Mouse (Mus musculus): Measurements from ENCODE around the gene Epb41l2.

The Epb41l2 gene

DNA sequence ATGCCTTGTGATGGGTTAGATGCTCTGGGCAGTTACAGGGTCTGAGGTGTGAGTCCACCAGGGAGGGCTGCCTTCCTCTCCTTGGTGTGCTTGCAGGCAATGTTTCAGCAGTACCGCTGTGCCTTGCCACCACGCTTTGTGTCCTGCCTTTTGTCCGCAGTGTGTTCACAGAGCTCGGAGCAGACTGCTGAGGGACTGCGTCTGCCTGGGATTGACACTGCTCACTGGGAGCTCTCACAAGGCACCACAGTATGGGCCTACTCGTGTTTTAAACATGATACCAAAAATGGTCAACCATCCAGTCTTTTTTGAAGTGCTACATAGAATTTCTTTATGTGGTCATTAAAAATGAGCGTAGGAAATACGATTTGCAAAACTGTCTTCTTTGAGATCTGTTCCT is 164.1 kb downstream of the Epb41l2 start:
- no peak for DNase-seq

DNA sequence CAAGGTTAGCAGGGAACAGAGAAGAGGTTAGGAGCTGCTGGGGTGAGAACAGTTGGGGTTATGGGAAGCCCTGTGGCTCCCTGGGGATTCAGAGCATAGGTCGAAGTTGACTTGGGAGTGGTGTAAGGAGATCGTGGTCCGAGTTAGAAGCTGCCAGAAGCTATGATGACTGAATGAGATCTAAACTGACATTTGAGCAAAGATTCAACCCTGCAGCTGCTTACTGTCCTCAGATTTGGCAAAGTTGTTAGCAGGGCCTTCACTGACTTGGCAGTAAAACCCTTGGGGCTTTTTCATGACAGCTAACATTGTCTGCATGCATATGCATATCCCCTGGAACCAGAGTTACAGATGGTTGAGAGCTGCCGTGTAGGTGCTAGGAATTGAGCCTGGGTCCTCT is 166.6 kb downstream of the Epb41l2 start:
- no peak for DNase-seq

GRCm38 (mm10) chr10:25526622-25527021 is 167.0 kb downstream of the Epb41l2 start:
- no peak for DNase-seq

DNA sequence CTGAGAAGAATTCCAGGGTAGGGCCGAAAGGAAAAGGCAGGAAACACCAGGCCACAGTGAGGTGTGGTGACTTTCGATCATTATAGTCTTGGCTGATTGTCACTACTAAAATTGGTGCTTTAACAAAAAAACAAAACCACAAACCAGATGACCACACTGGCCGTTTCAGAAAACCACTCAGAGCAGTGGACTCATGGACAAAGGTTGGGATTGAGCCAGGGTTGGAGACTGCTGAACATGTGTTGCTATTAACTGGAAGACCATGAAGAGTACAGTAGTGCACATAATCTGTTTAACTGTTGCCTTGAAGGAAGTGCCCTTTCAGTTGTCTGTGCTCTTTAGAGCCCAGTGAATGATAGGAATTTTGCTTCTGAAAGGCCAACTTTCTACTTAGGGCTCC is 167.5 kb downstream of the Epb41l2 start:
- DNase-seq, result no peak

DNA sequence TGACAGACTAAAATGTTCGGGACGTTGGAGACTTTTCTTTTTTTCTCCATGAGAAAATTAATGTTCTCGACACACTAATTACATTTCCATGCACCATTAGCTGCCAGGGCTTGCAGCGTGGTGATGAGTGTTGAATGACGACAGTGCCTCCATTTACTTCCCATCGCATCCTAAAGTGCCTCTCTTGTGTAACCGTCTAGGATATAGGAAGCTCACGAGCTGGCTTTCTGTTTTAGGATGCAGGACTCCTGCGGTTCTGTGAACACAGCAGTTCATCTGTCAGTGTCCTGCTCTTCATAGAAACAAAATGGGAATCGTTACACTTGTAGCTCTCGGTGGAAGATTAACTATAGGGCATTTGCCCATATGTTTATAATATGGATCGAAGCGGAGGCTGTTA is 171.7 kb downstream of the Epb41l2 start:
- no peak for DNase-seq

GRCm38 (mm10) chr10:25533105-25533504 is 173.5 kb downstream of the Epb41l2 start:
- DNase-seq, result no peak

- no peak for DNase-seq
Measured at GRCm38 (mm10) chr10:25533513-25534246, 174.1 kb downstream of the Epb41l2 start.

DNA sequence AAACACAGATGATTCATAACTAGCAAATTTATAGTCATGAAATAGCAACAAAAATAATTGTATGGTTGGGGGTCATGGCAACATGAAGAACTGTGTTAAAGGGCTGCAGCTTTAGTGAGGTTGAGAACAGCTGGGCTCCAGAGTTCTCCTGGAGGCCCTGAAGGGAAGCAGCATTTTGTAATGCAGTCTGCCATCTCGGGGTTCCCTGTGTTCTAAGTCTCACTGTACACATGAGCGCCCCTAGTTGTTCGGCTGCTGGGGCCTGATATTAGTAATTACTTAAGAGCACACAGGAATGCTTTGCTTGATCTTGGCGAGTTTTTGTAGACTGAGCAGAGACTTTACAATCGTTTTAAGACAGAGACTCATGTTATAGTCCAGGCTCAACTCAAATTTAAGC is 174.9 kb downstream of the Epb41l2 start:
- no peak for DNase-seq

DNA sequence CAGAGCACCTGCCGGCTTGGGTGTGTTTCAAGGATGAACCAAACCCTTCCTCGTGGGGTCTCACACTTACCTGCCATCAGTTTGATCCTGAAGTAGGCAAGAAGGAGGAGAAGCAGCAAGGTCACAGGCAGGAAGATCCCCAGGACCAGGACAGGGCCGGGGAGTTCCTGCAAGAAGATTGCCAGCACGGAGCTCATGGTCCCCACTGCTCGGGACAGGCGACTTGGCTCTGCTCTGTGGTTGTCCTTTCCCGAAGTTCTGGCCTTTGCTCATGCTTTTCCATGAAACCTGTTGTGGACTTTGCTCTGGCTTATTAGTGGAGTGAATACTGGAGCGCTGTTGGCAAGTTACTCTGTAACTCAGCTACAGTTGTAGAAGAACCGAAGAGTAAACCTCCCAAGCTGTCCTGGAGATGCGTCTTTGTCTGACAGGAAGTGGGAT is 176.3 kb downstream of the Epb41l2 start, which contains the start of gene Smlr1:
TSS of gene Smlr1 (minus strand) at position 377 of the 441 bp plus-strand sequence.
- no peak for DNase-seq

DNA sequence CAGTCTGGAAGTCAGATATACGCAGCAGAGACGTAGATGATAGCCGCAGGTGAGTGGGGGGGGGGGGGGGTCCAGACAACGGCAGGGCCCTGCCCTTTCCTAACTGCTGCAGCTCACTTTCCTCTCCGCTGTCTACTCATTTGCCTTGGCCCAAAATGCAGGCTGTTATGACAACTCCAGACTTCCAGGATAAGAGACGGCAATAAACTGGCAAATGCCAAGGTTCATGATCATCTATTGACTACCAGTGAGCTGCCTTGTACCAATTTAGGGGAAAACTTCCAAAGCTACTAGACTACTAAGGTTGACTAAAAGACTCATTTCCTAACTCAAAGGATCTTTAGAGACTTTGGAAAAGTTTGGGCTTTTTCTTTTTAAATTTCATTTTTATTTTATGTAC is 177.0 kb downstream of the Epb41l2 start:
- no peak for DNase-seq

GRCm38 (mm10) chr10:25538738-25539137 is 179.1 kb downstream of the Epb41l2 start:
- DNase-seq, result no peak

DNA sequence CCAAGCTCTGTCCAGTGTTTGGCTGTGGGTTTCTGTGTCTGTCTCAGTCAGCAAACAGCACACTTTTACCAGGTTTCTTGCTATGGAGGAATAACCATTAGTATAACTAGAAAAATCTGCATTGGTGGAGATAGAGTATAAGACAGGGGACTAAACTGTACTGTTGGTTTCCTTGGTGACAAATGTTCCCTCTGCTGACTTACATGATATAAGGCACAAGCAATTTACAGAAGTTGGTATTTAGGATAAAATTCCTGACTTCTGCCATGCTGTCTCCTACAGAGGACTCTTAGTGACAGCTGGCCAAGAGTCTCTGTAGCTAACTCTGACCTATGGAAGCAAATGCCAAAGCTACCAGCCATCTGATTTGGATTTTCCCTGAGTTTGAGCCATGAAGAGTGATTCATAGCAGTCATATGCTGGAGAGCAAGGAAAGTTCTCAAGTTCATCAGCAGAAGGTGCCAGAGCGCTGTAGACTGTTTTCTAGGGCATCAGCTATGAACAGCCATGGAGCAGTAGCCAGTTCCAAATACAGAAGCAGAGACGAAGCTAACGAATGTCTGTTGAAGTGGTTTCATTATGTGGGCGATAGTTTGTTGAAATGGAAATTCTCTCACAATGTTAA is 179.7 kb downstream of the Epb41l2 start:
- no peak for DNase-seq

DNA sequence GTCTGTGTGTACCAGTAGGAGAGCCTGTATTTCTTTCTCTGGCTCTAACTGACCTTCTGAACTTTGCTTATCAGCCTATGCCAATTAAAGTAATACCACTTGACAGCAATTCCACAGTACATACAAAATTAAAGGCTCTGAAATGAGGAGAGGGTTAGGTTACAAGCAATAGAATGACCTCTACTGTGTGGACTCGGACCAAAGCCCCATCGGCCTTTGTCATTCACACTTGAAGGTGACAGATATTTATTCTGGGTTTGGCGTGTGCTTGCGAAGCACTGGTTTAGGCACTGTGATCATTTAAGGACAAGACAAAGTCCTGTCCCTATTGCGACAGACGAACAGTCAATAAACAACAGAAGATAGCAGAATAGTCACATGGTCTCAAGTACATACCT is 180.2 kb downstream of the Epb41l2 start:
- DNase-seq, result no peak

- no peak for DNase-seq
Measured at GRCm38 (mm10) chr10:25541097-25541496, 181.5 kb downstream of the Epb41l2 start.

GRCm38 (mm10) chr10:25552936-25553335 is 193.3 kb downstream of the Epb41l2 start:
- DNase-seq, result no peak

DNA sequence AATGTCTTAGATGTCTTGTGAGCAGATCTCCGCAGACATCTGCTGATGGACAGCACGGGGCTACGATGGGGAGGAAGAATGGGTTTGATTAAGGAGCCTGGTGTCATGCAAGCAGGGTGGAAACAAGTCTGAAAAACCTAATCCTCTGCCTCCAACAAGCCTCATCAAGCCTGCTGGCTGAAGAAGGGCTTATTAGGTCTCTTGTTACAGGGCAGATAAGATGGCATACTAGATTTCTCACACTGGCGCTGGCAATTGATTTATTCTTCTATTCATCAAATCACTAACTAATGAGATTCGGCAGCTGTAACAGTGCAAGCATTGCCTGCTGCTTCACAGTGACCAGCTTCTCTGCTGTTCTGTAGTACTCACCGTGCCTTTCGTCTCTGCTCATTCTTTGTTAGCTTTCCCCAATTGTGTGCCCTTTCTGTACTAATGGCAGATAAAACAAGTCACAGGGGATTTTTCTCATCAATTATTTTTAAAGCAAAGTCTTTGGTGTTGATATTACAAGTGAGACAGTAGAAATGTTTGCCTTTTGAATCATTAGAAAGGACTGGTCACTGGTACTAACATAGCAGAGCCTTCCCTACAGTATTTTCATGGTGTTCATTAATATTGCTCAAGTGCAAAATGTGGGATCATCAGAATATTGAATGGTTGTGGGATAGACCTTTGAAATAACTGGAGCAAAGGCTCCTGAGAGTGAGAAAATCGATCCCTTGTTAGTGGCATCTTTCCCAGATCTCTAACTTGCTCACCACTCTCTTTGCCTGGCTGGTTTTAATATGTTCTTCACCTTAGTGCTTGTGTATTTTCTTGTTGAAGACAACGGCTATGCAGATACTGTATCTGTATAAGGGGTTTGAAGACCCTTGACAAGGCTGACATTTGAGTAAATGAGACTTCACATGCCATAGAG is 212.0 kb downstream of the Epb41l2 start:
- no peak for DNase-seq

Measured in cerebellum, adult 9-11 months (tissue).